Mouse (Mus musculus): Measurements from ENCODE around the gene Arv1.

DNA sequence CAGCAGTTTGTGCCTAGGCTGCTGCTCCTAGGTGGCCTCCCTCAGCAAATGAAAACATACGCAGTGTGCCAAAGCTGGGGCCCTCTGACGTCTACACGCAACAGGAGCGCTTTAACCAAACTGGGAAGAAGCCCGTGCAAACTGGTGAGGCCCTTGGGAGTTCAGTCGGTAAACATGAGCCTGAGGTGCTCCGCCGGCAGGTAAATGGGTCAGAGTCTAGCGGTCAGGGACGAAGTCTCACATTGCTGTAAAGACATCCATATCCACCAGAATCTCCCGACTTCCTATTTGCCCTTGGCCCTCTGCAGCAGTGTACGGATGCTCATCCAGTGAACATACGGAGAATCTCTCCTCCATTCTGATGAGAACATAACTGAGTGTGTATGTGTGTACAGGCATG is 24.7 kb downstream of the Arv1 start:
- TF ChIP-seq CTCF (IDR thresholded peaks at IDR 0.05; ENCODE audit: low read depth), result no peak
- TF ChIP-seq EP300 (IDR thresholded peaks at IDR 0.05; ENCODE audit: low read depth), result no peak
